Mouse (Mus musculus) heart, postnatal 0 days (tissue): Measurements from ENCODE around the gene Churc1.

Source experiments
- CTCF ChIP-seq: IDR thresholded peaks from 2 replicates; pipeline ENCODE4 v1.5.1; 2016; ENCODE audit warnings: antibody characterized with exemption, control low read depth, low read depth
- EP300 ChIP-seq: IDR thresholded peaks from 2 replicates; pipeline ENCODE4 v1.6.1; 2016; ENCODE audit warnings: antibody characterized with exemption, low read depth

DNA sequence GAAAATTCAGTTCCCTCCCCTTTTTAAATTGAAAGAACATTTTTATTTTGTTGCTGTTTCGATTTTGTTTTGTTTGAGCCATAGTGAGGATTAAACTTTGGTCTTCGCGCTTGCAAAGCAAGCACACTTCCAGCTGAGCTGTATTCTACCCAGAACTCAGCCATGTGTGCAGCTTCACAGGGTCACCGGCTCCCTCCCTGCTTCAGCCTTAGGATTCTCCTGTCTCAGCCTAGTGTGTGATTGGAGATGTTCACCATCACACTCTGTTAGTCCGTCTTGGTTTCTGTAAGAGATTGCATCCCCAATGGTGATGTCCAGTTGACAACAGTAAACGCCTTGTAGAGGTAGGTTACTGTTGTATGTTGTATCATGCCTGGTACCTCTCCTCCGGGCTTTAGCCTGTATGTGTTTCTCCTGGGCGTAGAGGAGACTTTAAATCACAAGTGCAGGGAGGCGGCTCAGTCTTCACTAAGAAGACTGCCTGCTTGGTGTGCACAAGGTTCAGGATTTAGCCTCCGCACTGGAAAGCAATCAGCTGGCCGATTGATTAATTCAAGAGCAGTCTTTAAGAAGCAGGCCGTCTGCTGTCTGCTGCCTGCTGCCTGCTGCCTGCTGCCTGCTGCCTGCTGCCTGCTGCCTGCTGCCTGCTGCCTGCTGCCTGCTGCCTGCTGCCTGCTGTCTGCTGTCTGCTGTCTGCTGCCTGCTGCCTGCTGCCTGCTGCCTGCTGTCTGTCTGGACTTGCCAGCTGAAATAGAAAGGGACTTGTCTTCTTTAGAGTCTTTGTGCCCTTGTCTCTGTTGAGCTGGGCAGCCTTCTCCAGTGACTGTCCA lies 15.5 kb downstream of the Churc1 start:
- no peak for TF ChIP-seq EP300
- TF ChIP-seq CTCF, result no peak
